Mouse (Mus musculus) lung, adult 2 months (tissue): ENCODE data around the gene Myrip.

Source experiments
- CTCF ChIP-seq: fragments of 200-500 bp; IDR thresholded peaks from 2 replicates; pipeline ENCODE4 v1.5.1; 2011; ENCODE audit warnings: mild to moderate bottlenecking, low read length, control low read depth; ENCODE audit not compliant: insufficient read depth
- POLR2A ChIP-seq: fragments of 200-500 bp; IDR thresholded peaks from 2 replicates; pipeline ENCODE4 v1.6.1; 2011; ENCODE audit warnings: low read depth, mild to moderate bottlenecking, control low read depth, low read length, borderline replicate concordance; ENCODE audit errors: extremely low read depth

DNA sequence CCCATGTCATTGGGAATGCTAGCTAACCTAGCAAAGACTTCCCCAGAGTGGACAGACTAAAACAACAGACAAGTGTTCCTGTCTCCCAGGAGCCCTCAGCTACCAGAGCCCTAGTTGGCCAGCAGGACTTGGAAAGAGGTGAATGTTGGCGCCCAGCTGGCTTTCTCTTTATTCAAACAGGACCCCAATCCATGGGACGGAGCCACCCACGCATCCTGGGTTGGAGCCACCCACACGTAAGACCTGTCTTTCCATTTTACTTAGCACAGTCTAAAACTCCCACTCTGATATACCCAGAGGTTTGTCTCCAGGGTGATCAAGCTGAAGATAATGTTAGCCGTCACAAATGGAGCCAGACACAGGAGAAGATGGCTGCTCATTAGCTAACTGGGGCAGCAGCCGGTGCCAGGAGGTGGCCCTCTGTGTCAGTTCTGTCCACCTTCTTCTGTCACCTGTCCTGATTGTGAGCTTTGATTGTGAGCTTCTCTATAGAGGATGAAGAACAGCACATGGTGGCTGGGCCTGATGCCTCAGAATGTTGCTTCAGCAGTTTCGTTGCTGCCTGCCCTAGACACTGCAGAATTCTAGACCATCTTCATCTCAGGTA lies 95.4 kb downstream of the Myrip start:
- TF ChIP-seq CTCF (no peak), POLR2A (no peak)
